Mouse (Mus musculus) retina, embryonic 14.5 days (tissue): Measurements from ENCODE around the gene Eps15l1.

Source experiments
- DNase-seq: peaks from one replicate; pipeline ENCODE4 v3.0.0-alpha.2; 2015; ENCODE audit warnings: low spot score

The Eps15l1 gene

GRCm38 (mm10) chr8:72350727-72351126, 70.5 kb downstream of the Eps15l1 start:
- no peak for DNase-seq

- no peak for DNase-seq
Observed at GRCm38 (mm10) chr8:72349838-72350237, 71.4 kb downstream of the Eps15l1 start.

GRCm38 (mm10) chr8:72348956-72349355, 72.3 kb downstream of the Eps15l1 start:
- no peak for DNase-seq

- DNase-seq = no peak
Observed at GRCm38 (mm10) chr8:72348114-72348513, 73.1 kb downstream of the Eps15l1 start.

GRCm38 (mm10) chr8:72347553-72347952, 73.7 kb downstream of the Eps15l1 start:
- DNase-seq = no peak

- DNase-seq = no peak
Observed at GRCm38 (mm10) chr8:72343725-72344124, 77.5 kb downstream of the Eps15l1 start.

- DNase-seq = no peak
Observed at GRCm38 (mm10) chr8:72342556-72343300, 78.5 kb downstream of the Eps15l1 start.

GRCm38 (mm10) chr8:72337034-72337433, 84.2 kb downstream of the Eps15l1 start:
- DNase-seq = no peak

GRCm38 (mm10) chr8:72336273-72336672, 85.0 kb downstream of the Eps15l1 start:
- DNase-seq = no peak

- DNase-seq = no peak
Observed at GRCm38 (mm10) chr8:72334144-72334641, 87.1 kb downstream of the Eps15l1 start.

- DNase-seq = no peak
Observed at GRCm38 (mm10) chr8:72333429-72334143, 87.7 kb downstream of the Eps15l1 start.

GRCm38 (mm10) chr8:72331631-72332030, 89.6 kb downstream of the Eps15l1 start:
- no peak for DNase-seq

GRCm38 (mm10) chr8:72330806-72331516, 90.3 kb downstream of the Eps15l1 start:
- DNase-seq = no peak

- DNase-seq = no peak
Observed at GRCm38 (mm10) chr8:72329116-72329515, 92.1 kb downstream of the Eps15l1 start.

GRCm38 (mm10) chr8:72324708-72325107, 96.6 kb downstream of the Eps15l1 start:
- DNase-seq = no peak

GRCm38 (mm10) chr8:72324036-72324706, 97.1 kb downstream of the Eps15l1 start:
- DNase-seq = no peak

- DNase-seq = no peak
Observed at GRCm38 (mm10) chr8:72323131-72323725, 98.0 kb downstream of the Eps15l1 start.

- no peak for DNase-seq
Observed at GRCm38 (mm10) chr8:72322471-72322889, 98.8 kb downstream of the Eps15l1 start.

GRCm38 (mm10) chr8:72321635-72322441, 99.4 kb downstream of the Eps15l1 start:
- no peak for DNase-seq

- no peak for DNase-seq
Observed at GRCm38 (mm10) chr8:72320803-72321583, 100.3 kb downstream of the Eps15l1 start.
